Mouse (Mus musculus) liver, embryonic 14.5 days (tissue): Measurements from ENCODE around the gene Pdcl3. TPM values are rescaled to one million over a fixed set of nuclear protein-coding genes. Genes with fewer than 3 reads are reported as not detected.

Experiments used
- ATAC-seq: fragments of 200-750 bp; cut with Nextera tagmentation; 2 replicates; pipeline ENCODE4 v1.8.0; 2017; ENCODE audit warnings: moderate number of reproducible peaks, mild to moderate bottlenecking, moderate library complexity; ENCODE audit not compliant: insufficient read depth
- DNase-seq, 3 experiments: peaks; one replicate each; pipeline ENCODE4 v3.0.0-alpha.2; 2012 to 2013; ENCODE audit warnings: low read depth in 3 of 3, low spot score in 3 of 3
- H3K27ac ChIP-seq: fragments of 300-500 bp; sonication (generic); 2 replicates; pipeline ENCODE4 v1.5.1; 2014; ENCODE audit warnings: moderate library complexity, mild to moderate bottlenecking, control low read depth, inconsistent platforms
- H3K27me3 ChIP-seq: fragments of 300-500 bp; sonication (generic); 2 replicates; pipeline ENCODE4 v1.6.1; 2014; ENCODE audit warnings: mild to moderate bottlenecking, low read length, moderate library complexity; ENCODE audit not compliant: control insufficient read depth, insufficient read depth
- H3K36me3 ChIP-seq: fragments of 300-500 bp; sonication (generic); replicated peaks from 2 replicates; pipeline ENCODE4 v1.6.1; 2014; ENCODE audit warnings: low read depth; ENCODE audit not compliant: control insufficient read depth, insufficient read depth
- H3K4me1 ChIP-seq, 2 experiments: fragments of 200-500 bp in 1 of 2; fragments of 300-500 bp in 1 of 2; sonication (generic) in 1 of 2; replicated peaks; 2 replicates each; pipeline ENCODE4 v1.6.1; 2012 to 2014; ENCODE audit warnings: antibody characterized with exemption in 1 of 2, inconsistent platforms in 1 of 2, low read length in 1 of 2; ENCODE audit not compliant: control insufficient read depth in 2 of 2, insufficient read depth in 2 of 2
- H3K4me2 ChIP-seq: fragments of 300-500 bp; sonication (generic); 2 replicates; pipeline ENCODE4 v1.6.1; 2014; ENCODE audit warnings: low read depth, mild to moderate bottlenecking, control low read depth, moderate library complexity
- H3K4me3 ChIP-seq, 2 experiments: fragments of 200-500 bp in 1 of 2; fragments of 300-500 bp in 1 of 2; sonication (generic) in 1 of 2; 2 replicates each; pipeline ENCODE4 v1.5.1; 2012 to 2014; ENCODE audit warnings: low read depth in 2 of 2, low read length in 2 of 2, mild to moderate bottlenecking in 2 of 2, control low read depth in 1 of 2, inconsistent platforms in 1 of 2, moderate library complexity in 1 of 2; ENCODE audit not compliant: insufficient read depth in 1 of 2
- H3K9ac ChIP-seq: fragments of 300-500 bp; sonication (generic); replicated peaks from 2 replicates; pipeline ENCODE4 v1.6.1; 2014; ENCODE audit warnings: mild to moderate bottlenecking, control low read depth, moderate library complexity
- H3K9me3 ChIP-seq: fragments of 300-500 bp; sonication (generic); 2 replicates; pipeline ENCODE4 v1.6.1; 2016; ENCODE audit warnings: low read length, mixed read lengths; ENCODE audit not compliant: control insufficient read depth
- CTCF ChIP-seq: IDR thresholded peaks from 2 replicates; pipeline ENCODE4 v1.5.1; 2016; ENCODE audit warnings: antibody characterized with exemption, low read depth, control low read depth
- EP300 ChIP-seq: IDR thresholded peaks from 2 replicates; pipeline ENCODE4 v1.6.1; 2016; ENCODE audit warnings: antibody characterized with exemption, low read depth
- WGBS: fragments of 180-500 bp; shearing (Covaris S2); extraction: QIAGEN DNeasy Blood & Tissue Kit; methylation state at CpG from one replicate; pipeline ENCODE4 v1.1.7; 2014; ENCODE audit not compliant: insufficient replicate concordance; 5-methylcytosine and 5-hydroxymethylcytosine counted together
- polyA plus RNA-seq, 2 experiments: library from polyadenylated mRNA; depleted of rRNA in 1 of 2; stranded (reverse) in 1 of 2; unstranded in 1 of 2; fragments of >200 nt; fragmentation: Nextera tagmentation in 1 of 2; extraction: Ambion mirVana in 1 of 2; gene quantifications; 2 replicates each; pipeline versions ENCODE4 v1.2.1 to v1.2.3; 2012 to 2014

Pdcl3 gene
- polyA plus RNA-seq, 2 experiments, result 24.1 to 36.3 TPM

DNA sequence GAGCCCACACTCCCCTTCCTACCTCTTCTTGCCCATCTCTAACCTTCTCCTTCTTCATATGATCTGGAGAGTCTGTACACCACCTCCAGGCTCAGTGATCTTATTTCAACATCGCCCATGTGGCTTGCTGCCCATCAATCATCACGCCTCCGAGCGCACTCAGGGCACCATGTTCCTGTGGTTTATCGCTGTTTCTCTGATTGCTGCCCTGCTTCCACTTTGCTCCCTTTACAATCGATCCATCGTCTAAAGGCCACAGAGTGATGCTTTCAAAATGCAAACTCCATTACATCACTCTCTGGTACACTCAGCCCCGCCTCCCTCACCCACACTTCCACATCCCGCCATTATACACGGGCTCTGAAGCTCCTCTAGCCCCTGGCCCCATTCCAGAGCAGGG is 30.1 kb downstream of the Pdcl3 start:
- no peak for DNase-seq
- no peak overlapping the region for H3K4me2 ChIP-seq
- no peaks in the 10 kb centered on the region for H3K27me3 ChIP-seq
- ATAC-seq, result no peak
- H3K27ac ChIP-seq, result no peak overlapping the region
- H3K9me3 ChIP-seq, result no peaks in the 10 kb centered on the region
- H3K36me3 ChIP-seq, result no peaks in the 10 kb centered on the region
- no peaks in the 10 kb centered on the region for H3K4me1 ChIP-seq
- 62% methylated on average over 10 of the region's 10 CpGs for WGBS
- H3K9ac ChIP-seq, result no peak overlapping the region
- no peak for TF ChIP-seq CTCF
- TF ChIP-seq EP300, result no peak
- H3K4me3 ChIP-seq, result no peak overlapping the region

DNA sequence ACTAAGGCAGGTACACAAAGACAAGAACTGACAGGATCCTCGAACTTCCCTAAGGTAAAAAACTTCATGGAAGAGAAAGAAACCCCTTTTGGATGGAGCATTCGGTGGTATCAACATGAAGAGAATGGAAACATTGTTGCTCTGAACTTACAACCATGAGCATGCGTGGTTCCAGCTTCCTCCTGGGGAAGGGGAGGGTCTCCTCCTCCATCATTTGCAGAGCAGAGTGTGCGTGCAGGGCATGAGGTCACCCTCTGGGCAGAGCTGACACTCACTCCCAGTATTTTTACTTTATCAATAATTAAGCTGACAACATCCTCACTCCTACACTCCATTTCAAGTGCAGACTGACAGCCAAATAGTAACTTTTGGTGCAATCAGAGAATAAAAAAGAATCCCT is 32.5 kb downstream of the Pdcl3 start:
- H3K4me1 ChIP-seq, result no peaks in the 10 kb centered on the region
- no peaks in the 10 kb centered on the region for H3K27me3 ChIP-seq
- H3K4me2 ChIP-seq, result no peak overlapping the region
- no peak overlapping the region for H3K27ac ChIP-seq
- DNase-seq, result no peak
- TF ChIP-seq EP300 (no peak), CTCF (no peak)
- no peaks in the 10 kb centered on the region for H3K36me3 ChIP-seq
- H3K9ac ChIP-seq, result no peak overlapping the region
- WGBS, result 50% methylated on average over 4 of the region's 4 CpGs
- no peak for ATAC-seq
- no peak overlapping the region for H3K4me3 ChIP-seq
- H3K9me3 ChIP-seq, result no peaks in the 10 kb centered on the region

DNA sequence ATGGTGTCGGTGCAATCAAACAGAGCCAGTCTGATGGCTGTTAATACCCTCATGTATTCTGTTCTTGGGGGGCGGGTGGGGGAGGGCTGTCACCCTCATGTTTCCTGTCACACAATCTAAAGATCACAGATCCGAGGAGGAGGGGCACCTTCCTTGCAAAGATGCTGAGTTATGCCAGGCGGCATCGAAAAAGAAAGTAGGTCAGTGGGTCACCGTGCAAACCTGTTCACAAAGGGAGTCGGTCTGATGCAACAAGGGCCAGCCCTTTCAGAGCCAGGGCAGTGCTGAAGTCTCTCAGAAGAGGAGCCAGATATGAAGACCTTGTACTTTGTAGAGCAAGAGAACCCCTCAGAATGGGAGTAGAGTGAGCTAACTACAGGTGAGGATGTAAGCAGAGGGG is 39.7 kb downstream of the Pdcl3 start:
- Histone ChIP-seq H3K9ac (no peak overlapping the region), H3K27me3 (no peaks in the 10 kb centered on the region), H3K4me3 (no peak overlapping the region), H3K9me3 (no peaks in the 10 kb centered on the region), H3K27ac (no peak overlapping the region), H3K4me2 (peak overlapping the region; percentile 24; the same call in 1 of the 2 replicates), H3K4me1 (no peaks in the 10 kb centered on the region; a peak in 1 of 4 replicates), H3K36me3 (no peaks in the 10 kb centered on the region)
- ATAC-seq, result no peak
- TF ChIP-seq EP300 (no peak), CTCF (no peak)
- DNase-seq, result no peak
- WGBS, result 21% methylated on average over 7 of the region's 7 CpGs

DNA sequence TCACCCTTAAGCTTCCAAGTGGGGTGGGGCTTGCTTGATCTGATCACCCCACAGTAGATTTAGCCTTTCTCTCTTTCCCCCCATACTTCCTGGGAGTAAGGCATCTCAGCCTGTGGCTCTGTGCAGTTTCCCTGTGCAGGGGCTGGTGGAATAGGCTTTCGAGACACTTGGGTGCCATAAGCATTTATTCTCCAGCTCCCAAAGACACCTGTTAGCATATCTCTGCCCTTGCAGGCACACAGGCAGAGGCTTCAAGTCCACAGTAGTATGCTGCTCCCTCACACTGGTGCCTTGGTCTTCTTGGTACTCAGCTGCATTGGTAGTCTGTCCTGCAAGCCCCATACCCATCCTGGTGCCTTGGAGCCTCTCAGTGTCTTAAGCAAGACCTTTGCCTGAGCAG is 40.4 kb downstream of the Pdcl3 start:
- H3K9me3 ChIP-seq, result no peaks in the 10 kb centered on the region
- no peaks in the 10 kb centered on the region; a peak in 1 of 4 replicates for H3K4me1 ChIP-seq
- H3K36me3 ChIP-seq, result no peaks in the 10 kb centered on the region
- DNase-seq, result no peak
- H3K27me3 ChIP-seq, result no peaks in the 10 kb centered on the region
- ATAC-seq, result no peak
- H3K9ac ChIP-seq, result no peak overlapping the region
- no peak overlapping the region for H3K27ac ChIP-seq
- no peak overlapping the region for H3K4me2 ChIP-seq
- 64% methylated on average over 1 of the region's 1 CpGs for WGBS
- H3K4me3 ChIP-seq, result no peak overlapping the region
- no peak for TF ChIP-seq EP300
- TF ChIP-seq CTCF, result no peak

DNA sequence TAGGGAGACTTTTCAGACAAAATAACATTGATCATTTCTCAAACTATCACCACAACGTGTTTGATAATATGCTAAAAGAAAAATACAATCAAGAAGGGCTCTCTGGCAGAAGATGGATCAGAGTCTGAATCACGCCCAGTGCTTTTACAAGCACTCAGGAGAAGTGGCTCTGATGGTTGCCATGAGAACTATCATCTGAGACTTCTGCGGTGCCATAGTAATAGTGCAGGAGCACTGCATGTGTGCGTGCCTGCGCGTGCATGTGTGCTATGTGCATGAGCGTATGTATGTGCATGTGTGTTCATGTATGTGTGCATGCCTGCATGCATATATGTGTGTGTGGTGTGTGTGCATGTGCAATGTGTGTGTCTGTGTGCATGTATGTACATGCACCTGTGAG is 43.8 kb downstream of the Pdcl3 start:
- Histone ChIP-seq H3K9me3 (no peaks in the 10 kb centered on the region), H3K9ac (no peak overlapping the region), H3K4me1 (no peaks in the 10 kb centered on the region; a peak in 1 of 4 replicates), H3K27ac (no peak overlapping the region), H3K27me3 (no peaks in the 10 kb centered on the region), H3K4me2 (no peak overlapping the region), H3K4me3 (no peak overlapping the region), H3K36me3 (no peaks in the 10 kb centered on the region)
- ATAC-seq (no peak), DNase-seq (no peak)
- WGBS, result 72% methylated on average over 7 of the region's 7 CpGs
- TF ChIP-seq CTCF, result no peak
- TF ChIP-seq EP300, result no peak
